Mouse (Mus musculus): ENCODE results near the gene Lactb. TPM values are rescaled to one million over a fixed set of nuclear protein-coding genes. Genes with fewer than 3 reads are reported as not detected.

The Lactb gene
- total RNA-seq, 2 experiments from 2014 or later = 17.5 to 18.6 TPM

DNA sequence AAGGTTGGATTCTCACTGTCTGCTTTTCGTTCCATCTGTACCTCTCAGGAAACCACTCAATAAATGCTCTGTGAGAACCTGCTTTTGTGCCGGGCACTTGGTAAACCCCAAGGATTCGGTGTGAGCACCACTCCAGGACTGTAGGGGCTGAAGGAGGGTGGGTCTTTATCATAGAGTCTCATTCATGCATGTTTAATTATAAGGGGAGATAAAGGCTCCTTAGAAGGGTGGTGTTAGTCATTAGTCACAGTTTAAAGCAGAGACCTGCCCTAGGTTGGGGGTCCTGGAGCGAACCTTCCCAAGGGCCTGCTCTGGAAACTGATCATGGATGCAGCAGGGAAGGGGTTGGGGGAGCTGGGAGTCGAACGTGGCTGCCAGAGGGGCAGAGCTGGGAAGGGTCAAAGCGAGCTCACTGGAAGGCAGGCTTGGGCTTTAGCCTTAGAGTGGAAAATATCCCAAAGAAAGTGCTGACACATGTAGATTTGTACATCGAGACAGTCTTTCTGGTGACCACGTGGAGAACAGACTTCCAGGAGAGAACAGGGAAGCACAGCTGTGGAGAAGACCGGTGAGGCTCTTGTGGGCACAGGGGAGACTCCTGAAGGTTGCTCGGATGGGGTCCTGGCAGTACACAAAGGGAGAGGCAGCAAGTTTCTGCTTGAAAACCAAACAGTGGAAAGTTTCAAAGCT lies 13.1 kb upstream of the Lactb start:
- intact Hi-C loops (cut with DNase I) = no loop called here
- no peak for DNase-seq (ENCODE audit: extremely low spot score in 1 of 2, low spot score in 2 of 2)

DNA sequence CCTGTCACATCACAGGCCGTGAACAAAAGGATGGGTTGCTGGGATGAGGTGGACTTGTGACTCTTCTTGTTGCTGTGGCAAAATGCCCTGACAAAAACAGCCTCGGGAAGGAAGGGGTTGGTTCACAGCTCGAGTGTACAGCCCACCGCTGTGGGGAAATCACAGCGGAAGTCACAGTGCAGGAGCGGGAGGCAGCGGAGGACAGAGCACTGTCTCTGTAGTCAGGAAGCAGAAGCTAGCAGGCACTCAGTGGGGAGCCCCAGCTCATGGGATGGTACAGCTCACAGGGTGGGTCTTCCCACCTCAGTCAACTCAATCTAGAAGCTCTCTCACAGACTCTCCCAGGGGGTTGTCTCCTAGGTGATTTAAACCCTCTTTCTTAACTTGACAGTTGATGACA lies 10.1 kb upstream of the Lactb start:
- intact Hi-C loops (cut with DNase I) = no loop called here

DNA sequence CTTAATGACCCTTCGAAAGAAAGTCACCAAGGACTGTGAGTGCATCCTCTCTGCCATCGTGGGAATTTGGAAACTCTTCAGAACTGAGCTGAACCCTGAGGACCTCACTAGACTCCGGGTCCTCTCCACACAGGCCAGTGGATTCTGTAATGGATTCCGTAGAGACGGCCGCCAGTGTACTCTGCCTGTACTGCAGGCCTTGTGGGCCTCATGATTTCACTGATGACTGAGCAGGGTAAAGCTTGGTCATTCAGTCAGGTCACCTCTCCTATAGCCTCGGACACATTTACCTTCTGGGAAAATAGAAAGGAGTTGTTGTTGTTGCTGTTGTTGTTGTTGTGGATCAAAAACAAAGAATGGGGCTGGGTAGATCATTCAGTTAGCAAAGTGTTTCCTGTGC lies 6.8 kb upstream of the Lactb start:
- DNase-seq (ENCODE audit: extremely low spot score in 1 of 2, low spot score in 2 of 2) = no peak
- intact Hi-C loops (cut with DNase I) = no loop called here

More for the DNA sequence above, 10.1 kb upstream of the Lactb start:
- DNase-seq (ENCODE audit: extremely low spot score in 1 of 2, low spot score in 2 of 2) = peak in 1 of 2 experiments; percentile 53

DNA sequence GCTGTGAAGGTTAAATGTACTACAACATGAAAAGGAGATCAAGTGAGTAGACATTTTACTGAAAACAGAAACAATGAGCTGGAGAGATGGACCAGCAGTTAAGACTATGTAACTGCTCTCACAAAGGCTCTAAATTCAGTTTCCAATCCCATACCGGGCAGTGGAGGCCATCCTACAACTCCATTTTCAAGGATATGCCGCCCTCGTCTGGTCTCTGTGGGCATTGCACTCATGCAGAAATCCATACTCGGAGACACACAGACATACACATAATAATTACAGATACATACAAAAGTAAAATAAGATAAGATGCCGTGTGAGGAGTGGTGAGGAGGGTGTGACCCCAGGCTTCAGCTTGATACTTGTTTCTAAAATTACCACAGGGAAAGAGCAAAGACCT lies 5.2 kb upstream of the Lactb start:
- intact Hi-C loops (cut with DNase I) = no loop called here
- DNase-seq (ENCODE audit: extremely low spot score in 1 of 2, low spot score in 2 of 2) = peak; percentile 71 to 77

DNA sequence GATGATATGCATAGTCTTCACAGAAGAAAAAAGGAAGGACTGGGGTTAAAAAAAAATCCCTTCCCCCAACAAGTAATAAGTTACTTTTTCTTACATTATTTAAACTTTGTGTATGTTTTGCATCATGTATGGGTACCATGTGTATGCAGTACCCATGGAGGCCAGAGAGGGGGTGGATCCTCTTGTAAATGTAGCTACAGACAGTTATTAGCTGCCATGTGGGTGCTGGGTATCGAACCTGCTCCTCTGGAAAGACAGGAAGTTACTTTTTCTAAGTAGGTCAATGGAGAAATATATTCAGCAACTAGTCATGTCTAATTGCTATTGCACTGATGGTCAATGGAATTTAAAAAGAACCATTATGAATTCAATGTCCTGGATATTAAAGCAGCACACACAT lies 3.2 kb upstream of the Lactb start:
- no peak for DNase-seq (ENCODE audit: extremely low spot score in 1 of 2, low spot score in 2 of 2)
- intact Hi-C loops (cut with DNase I) = loop anchor here (10.0 kb wide), 2 partner anchors 334 to 464 kb away; partner anchors contain the start of gene Fbxl22

DNA sequence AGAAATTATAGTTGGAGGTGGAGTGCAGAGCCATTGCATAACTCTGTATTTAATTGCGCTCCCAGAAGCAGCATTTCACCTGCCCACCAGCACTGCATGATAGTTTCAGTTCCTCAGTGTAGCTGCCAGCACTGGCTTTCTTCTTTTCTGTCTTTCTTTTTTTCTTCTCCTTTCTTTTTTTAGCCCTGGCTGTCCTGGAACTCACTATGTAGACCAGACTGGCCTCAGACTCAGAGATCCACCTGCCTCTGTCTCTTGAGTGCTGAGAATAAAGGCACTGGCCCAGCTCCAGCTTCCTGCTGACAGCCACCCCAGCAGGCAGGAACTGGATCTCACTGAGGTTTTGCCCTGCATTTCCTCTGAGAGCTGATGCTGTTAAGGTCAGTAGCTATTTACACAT lies 2.7 kb upstream of the Lactb start:
- DNase-seq (ENCODE audit: extremely low spot score in 1 of 2, low spot score in 2 of 2) = peak in 1 of 2 experiments; percentile 54
- intact Hi-C loops (cut with DNase I) = loop anchor here (10.0 kb wide), 2 partner anchors 333 to 463 kb away; partner anchors contain the start of gene Fbxl22

DNA sequence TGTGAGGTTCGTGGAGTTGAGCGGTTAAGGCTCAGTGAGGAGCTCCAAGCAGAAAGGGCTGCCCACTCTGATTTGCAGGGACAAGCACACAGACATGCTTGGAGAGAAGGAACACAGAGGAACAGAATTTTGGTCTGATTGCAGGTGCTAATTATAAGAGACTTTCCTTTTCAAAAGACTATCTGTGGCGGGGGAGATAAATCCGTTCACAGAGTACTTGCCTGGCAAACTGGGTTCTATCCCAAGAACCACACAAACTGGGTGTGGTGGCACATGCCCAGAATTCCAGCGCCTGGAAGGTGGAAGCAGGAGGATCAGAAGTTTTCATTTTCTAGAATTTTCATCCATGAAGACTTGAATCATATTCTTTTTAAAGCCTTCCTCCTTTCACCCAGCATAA lies 1.8 kb upstream of the Lactb start:
- no peak for DNase-seq (ENCODE audit: extremely low spot score in 1 of 2, low spot score in 2 of 2)

DNA sequence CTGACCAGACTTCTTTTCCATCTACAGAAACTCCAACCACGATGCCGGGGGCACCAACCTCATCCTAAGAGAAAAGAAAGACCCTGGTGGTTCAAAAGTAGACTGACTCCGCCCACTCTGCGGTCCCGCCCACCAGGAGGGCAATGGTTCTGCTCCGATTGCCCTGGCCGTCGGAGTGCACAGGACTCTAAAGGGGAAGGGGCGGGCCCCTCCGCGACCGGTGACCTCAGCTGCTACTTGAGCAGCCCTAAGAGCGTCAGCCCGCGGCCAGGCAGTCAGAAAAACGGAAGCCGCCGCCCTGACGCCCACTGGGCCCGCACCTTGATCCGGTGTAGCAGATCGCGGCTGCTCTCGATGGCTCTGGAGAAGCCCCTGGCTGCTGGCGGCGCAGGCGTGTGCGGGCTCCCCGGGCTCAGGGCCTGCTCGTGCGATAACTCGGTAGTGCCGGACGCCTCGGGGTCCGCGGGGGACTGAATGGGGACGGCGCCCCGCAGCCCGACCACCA lies 511 bp downstream of the Lactb start:
- intact Hi-C loops (cut with DNase I) = loop anchor here (10.0 kb wide), 2 partner anchors 330 to 460 kb away; partner anchors contain the start of gene Fbxl22

More for the DNA sequence above, 1.8 kb upstream of the Lactb start:
- intact Hi-C loops (cut with DNase I) = loop anchor here (10.0 kb wide), 2 partner anchors 332 to 462 kb away; partner anchors contain the start of gene Fbxl22

DNA sequence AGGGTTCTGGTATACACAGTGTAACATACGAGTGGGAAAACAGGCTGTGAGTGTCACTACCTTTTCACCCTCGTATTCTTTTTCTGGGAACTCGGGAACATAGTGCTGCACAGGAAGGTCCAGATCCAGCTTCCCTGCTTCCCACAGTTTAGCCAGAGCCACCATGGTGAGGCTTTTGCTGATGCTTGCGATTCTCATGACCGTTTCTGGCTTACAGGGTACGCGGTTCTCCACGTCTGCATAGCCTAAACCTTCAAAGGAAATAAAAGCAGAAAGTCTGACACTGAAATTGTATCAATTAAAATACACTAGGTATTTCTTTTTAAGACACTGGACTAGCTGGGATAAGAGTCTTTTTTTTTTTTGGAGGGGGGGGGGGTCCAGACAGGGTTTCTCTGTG lies 4.2 kb downstream of the Lactb start:
- intact Hi-C loops (cut with DNase I) = loop anchor here (10.0 kb wide), 2 partner anchors 326 to 456 kb away; partner anchors contain the start of gene Fbxl22
- DNase-seq (ENCODE audit: extremely low spot score in 1 of 2, low spot score in 2 of 2) = no peak

More for the DNA sequence above, 511 bp downstream of the Lactb start:
- peak; percentile 48 to 92 for DNase-seq (ENCODE audit: extremely low spot score in 1 of 2, low spot score in 2 of 2)

DNA sequence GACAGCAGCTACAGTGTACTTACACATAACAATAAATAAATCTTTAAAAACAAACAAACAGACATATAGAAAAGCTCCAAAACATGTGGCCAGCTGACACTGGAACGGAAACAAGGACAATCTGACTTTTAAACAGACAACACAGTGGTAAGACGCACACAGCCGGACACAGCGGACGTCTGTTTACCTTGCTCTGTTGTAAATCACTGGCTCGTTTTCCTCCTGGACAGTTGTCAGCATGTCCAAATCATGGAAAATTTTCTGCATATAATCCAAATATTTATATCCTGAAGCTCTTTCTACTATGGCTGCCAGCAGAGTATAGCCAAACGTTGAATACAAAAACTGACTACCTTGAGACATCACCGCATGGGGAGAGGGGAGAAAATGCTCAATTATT lies 7.8 kb downstream of the Lactb start:
- DNase-seq (ENCODE audit: extremely low spot score in 1 of 2, low spot score in 2 of 2) = no peak
- intact Hi-C loops (cut with DNase I) = no loop called here

DNA sequence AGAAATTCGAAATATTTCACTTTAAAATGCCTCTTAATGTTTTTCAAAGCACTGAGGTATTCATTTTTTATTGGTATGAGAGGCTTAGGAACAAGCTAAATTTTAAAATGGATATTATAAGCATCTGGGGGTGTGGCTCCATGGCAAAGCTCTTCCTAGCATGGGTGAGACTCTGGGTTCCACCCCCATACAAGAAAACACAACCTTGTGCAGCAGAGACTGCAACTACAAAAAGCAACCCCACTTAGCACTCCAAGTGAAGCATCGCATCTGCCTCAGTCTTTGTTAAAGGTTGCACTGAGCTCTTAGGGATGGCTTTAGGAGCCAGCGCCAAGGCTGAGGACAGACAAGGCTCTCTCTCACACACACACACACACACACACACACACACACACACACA lies 13.8 kb downstream of the Lactb start:
- intact Hi-C loops (cut with DNase I) = no loop called here
- DNase-seq (ENCODE audit: extremely low spot score in 1 of 2, low spot score in 2 of 2) = no peak

DNA sequence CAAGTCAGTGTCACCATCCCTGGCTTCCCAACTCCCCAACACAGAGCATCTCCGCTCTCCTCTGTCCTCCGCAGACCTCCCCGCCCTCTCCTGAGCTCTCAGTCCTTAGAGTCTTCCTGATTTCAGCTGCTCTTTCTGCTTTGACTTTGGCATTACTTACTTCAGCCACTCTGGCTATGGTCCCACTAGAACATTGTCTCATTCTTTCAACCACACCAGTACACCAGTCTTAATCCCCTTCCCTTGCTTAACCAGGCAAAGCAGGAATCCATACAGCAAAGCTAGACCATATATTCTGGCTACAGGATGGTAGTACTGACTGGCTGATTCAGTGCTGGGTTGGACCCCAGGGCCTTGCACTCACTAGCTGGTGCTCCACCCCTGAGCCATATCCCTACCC lies 17.8 kb downstream of the Lactb start:
- intact Hi-C loops (cut with DNase I) = no loop called here
- no peak for DNase-seq (ENCODE audit: extremely low spot score in 1 of 2, low spot score in 2 of 2)

DNA sequence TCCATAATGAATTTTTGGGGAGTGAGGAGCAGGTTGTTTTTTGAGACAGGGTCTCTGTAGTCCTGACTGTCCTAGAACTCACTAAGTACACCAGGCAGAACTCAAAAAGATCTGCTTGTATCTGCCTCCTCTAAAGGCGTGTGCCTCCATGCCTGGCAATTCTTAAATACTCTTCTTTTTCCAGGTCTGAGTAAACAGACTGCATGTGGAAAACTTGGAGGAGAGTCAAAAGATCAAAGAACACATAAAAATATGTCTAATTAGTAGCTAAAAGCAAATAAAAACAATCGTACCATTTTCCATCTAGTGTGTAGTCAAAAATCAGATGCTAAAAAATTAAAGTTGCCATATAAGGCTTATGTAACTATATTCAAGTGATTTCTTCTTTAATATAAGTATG lies 22.4 kb downstream of the Lactb start:
- DNase-seq (ENCODE audit: extremely low spot score in 1 of 2, low spot score in 2 of 2) = no peak
- intact Hi-C loops (cut with DNase I) = no loop called here

DNA sequence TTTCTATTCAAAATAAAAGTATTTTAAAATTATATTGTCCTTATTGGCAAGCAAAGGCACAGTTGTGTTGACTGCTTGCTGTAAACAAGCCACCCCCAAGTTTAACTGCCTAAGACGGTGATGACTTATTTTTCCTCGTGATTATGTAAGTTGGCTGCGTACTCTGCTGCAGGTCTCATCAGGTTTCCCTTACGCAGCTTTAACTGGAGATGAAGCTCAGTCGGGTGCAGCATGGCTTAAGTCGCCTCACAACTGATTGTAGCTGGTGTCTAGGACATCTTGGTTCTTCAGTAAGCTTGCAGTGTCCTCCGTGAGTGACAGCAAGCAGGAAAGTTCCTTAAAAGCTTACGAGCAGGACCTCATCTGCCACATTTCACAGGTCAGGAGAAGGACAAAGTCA lies 23.0 kb downstream of the Lactb start:
- intact Hi-C loops (cut with DNase I) = no loop called here
- DNase-seq (ENCODE audit: extremely low spot score in 1 of 2, low spot score in 2 of 2) = no peak

DNA sequence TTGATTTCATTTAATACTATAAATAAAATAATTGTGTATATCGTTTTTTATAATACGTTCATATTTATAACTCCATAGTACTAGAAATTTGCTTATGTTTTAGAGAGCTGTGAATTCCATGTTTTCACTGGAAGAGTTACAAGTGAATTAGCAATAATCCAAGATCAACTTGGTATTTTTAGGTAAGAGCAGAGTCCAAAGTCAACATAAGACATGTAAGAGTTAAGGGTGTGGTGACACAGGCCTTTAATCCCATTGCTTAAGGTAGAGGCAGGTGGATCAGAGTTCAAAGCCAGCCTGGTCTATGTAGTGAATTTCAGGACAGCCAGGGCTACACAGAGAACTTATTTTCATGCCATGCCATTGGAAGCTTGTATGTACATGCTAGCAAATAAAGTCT lies 26.7 kb downstream of the Lactb start:
- no peak for DNase-seq (ENCODE audit: extremely low spot score in 1 of 2, low spot score in 2 of 2)
- intact Hi-C loops (cut with DNase I) = no loop called here

DNA sequence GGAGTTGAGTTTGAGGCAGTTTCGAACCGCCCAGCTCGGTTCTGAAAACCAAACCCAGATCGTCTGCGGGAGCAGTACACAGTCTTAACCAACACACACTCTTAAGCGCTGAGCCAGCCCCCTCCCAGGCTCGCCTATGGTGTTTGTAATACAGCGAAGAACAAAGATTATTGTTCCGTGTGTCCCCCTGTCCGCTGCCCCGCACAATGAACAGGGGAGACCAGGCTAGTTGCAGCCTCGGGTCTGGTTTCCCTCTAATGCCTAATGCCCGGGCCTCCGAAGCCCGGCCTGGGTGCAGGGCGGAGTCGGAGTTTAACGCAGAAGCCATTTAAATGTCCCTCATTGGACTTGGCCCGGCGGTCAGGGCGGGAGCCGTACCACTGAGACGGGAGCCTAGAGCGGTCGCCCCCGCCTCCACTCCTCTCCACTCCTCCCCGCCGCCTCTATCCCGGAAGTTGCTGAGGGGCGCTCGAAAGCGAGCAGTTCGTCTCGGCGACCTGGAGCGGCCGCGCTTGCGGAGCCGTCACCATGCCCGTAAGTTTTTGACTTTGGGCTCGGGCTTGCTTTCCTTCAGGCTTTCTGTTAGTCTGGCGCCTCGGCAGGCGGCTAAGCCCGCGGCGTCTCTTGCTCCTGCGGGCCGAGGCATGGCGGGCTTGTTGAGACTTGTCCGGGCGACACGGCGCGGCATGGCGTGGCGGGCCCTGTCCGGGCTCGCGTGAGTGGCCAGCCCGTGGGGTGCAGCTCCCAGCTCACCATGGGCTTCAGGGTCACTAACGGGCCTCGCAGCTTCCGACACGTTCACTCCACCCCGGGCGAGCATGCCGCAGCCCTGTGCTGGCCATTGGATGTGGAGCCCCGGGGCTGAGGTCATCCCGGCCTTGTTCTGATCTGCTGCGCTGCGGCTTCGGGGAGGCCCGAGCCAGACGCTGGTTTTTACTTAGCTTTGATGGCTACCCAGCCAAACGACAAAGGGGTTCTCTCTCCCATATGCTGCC lies 29.3 kb downstream of the Lactb start, which contains the start of gene Rps27l:
Gene Rps27l (plus strand): TSS at position 440 of the 995 bp plus-strand sequence.
- peak; percentile 86 to 97 for DNase-seq (ENCODE audit: extremely low spot score in 1 of 2, low spot score in 2 of 2)
- intact Hi-C loops (cut with DNase I) = no loop called here

DNA sequence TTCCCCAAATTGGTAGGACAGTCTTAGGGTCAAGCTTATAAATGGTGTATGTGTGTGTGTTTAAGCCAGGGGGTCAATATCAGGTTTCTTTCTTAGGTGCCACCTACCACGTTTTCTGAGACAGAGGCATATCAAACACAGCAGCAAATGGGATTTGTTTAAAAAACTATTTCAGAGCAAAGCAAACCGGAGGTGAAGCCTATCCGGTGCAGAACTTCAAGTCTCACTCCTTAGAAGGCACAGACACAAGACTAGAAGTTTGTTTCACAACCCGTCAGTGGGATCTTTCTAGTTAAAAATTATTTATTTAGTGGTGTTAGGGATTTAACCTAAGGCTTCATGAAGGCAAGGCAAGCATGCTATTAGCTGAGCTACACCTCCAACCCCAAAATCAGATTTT lies 30.1 kb downstream of the Lactb start:
- DNase-seq (ENCODE audit: extremely low spot score in 1 of 2, low spot score in 2 of 2) = no peak
- intact Hi-C loops (cut with DNase I) = no loop called here

DNA sequence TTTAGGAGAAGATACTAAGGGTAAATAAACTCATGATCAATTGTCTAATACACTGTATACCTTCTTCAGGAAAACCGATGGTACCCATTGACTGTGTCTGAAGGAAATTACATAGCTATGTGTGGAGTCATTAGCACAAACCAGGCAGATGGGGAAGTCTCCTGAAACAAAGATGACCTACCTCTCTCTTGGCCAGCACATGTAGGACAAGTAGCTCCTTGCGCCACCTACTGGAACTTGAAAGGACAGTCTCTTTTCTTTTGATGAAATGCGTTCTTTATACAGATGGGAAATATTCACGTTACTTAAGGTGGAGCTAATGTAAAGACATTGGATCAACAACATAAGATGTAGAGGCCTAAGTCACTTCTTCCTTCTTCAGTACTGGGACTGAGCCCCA lies 36.4 kb downstream of the Lactb start:
- peak in 1 of 2 experiments; percentile 26 for DNase-seq (ENCODE audit: extremely low spot score in 1 of 2, low spot score in 2 of 2)
- intact Hi-C loops (cut with DNase I) = loop anchor here (5.0 to 10.0 kb wide), 2 partner anchors 54 to 92 kb away; no protein-coding TSS in a partner anchor

DNA sequence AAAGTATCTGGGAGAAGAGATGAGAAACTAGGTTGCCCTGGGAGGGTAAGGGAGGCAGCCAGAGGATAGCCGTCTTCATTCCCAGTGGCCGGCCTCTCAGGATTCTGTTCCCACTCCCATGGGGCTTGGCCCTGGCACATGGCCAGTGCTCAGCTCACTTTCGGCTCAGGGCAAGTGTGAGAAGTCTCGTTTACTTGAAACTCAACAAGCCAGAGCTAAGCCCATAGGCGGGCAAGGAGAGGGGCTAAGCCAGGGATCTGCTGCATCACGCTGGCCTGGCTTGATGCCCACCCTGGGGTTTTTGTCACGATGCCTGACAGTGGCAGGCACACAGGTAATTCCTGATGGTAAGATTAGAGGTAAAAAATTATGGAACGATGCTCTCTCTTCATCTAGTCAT lies 37.8 kb downstream of the Lactb start:
- intact Hi-C loops (cut with DNase I) = loop anchor here (5.0 to 10.0 kb wide), 2 partner anchors 53 to 90 kb away; no protein-coding TSS in a partner anchor
- peak in 1 of 2 experiments; percentile 69 for DNase-seq (ENCODE audit: extremely low spot score in 1 of 2, low spot score in 2 of 2)

All from left cerebral cortex, postnatal 10 days (tissue).